Mouse (Mus musculus): ENCODE measurements around the gene Olfr398.

Olfr398 gene

GRCm38 (mm10) chr11:73990307-73990706 is at the start of gene Olfr398:
Olfr398 (minus strand) TSS chr11:73990407.
- DNase-seq (ENCODE audit: low spot score), result no peak

GRCm38 (mm10) chr11:73993115-73993514 is 2.9 kb upstream of the Olfr398 start:
- DNase-seq (ENCODE audit: low spot score), result no peak

- no peak for DNase-seq (ENCODE audit: low spot score)
Measured at GRCm38 (mm10) chr11:73960517-73960916, 29.7 kb downstream of the Olfr398 start, which contains the start of gene Olfr397. Olfr397 (plus strand) TSS chr11:73960817.

GRCm38 (mm10) chr11:73936377-73936776 is 53.8 kb downstream of the Olfr398 start, which contains the start of gene Olfr23:
Olfr23 (plus strand) TSS chr11:73936677.
- DNase-seq (ENCODE audit: low spot score), result no peak
